Mouse (Mus musculus): ENCODE data around the gene Slc23a4.

Gene Slc23a4

GRCm38 (mm10) chr6:34988081-34988761 is at the start of gene Slc23a4:
Gene Slc23a4 (minus strand): TSS chr6:34988404.
- no peak for DNase-seq (ENCODE audit: low read depth)

- no peak for DNase-seq (ENCODE audit: low read depth)
Measured at GRCm38 (mm10) chr6:35033341-35033740, 45.1 kb upstream of the Slc23a4 start.

GRCm38 (mm10) chr6:35032704-35033103 is 44.5 kb upstream of the Slc23a4 start:
- no peak for DNase-seq (ENCODE audit: low read depth)

- DNase-seq (ENCODE audit: low read depth) = no peak
Measured at GRCm38 (mm10) chr6:35030811-35031210, 42.6 kb upstream of the Slc23a4 start.

GRCm38 (mm10) chr6:35030226-35030625 is 42.0 kb upstream of the Slc23a4 start:
- DNase-seq (ENCODE audit: low read depth) = no peak

- no peak for DNase-seq (ENCODE audit: low read depth)
Measured at GRCm38 (mm10) chr6:35028023-35028422, 39.8 kb upstream of the Slc23a4 start.

- DNase-seq (ENCODE audit: low read depth) = peak; percentile 60
Measured at GRCm38 (mm10) chr6:35027257-35027656, 39.1 kb upstream of the Slc23a4 start.

GRCm38 (mm10) chr6:35016624-35017023 is 28.4 kb upstream of the Slc23a4 start:
- DNase-seq (ENCODE audit: low read depth) = no peak

- no peak for DNase-seq (ENCODE audit: low read depth)
Measured at GRCm38 (mm10) chr6:35011953-35012352, 23.7 kb upstream of the Slc23a4 start.

- no peak for DNase-seq (ENCODE audit: low read depth)
Measured at GRCm38 (mm10) chr6:35010705-35011104, 22.5 kb upstream of the Slc23a4 start.

- no peak for DNase-seq (ENCODE audit: low read depth)
Measured at GRCm38 (mm10) chr6:35002261-35002669, 14.1 kb upstream of the Slc23a4 start.

- DNase-seq (ENCODE audit: low read depth) = peak; percentile 33
Measured at GRCm38 (mm10) chr6:34999101-34999500, 10.9 kb upstream of the Slc23a4 start.

GRCm38 (mm10) chr6:34996496-34996895 is 8.3 kb upstream of the Slc23a4 start:
- DNase-seq (ENCODE audit: low read depth) = no peak

- DNase-seq (ENCODE audit: low read depth) = peak; percentile 81
Measured at GRCm38 (mm10) chr6:34995265-34995681, 7.1 kb upstream of the Slc23a4 start.

- DNase-seq (ENCODE audit: low read depth) = no peak
Measured at GRCm38 (mm10) chr6:34994692-34995091, 6.5 kb upstream of the Slc23a4 start.

GRCm38 (mm10) chr6:34989263-34989662 is 1.1 kb upstream of the Slc23a4 start:
- no peak for DNase-seq (ENCODE audit: low read depth)

- no peak for DNase-seq (ENCODE audit: low read depth)
Measured at GRCm38 (mm10) chr6:34987085-34987645, 1.0 kb downstream of the Slc23a4 start.

- no peak for DNase-seq (ENCODE audit: low read depth)
Measured at GRCm38 (mm10) chr6:34980661-34981060, 7.5 kb downstream of the Slc23a4 start.

- DNase-seq (ENCODE audit: low read depth) = no peak
Measured at GRCm38 (mm10) chr6:34979291-34979690, 8.9 kb downstream of the Slc23a4 start.

GRCm38 (mm10) chr6:34971181-34971580 is 17.0 kb downstream of the Slc23a4 start:
- DNase-seq (ENCODE audit: low read depth) = no peak

- DNase-seq (ENCODE audit: low read depth) = no peak
Measured at GRCm38 (mm10) chr6:34965819-34966539, 22.2 kb downstream of the Slc23a4 start.

- DNase-seq (ENCODE audit: low read depth) = no peak
Measured at GRCm38 (mm10) chr6:34964550-34964949, 23.7 kb downstream of the Slc23a4 start.

- no peak for DNase-seq (ENCODE audit: low read depth)
Measured at GRCm38 (mm10) chr6:34959131-34959530, 29.1 kb downstream of the Slc23a4 start.
